Mouse (Mus musculus) limb, embryonic 14.5 days (tissue): ENCODE results near the gene Gm5134. TPM values are rescaled to one million over a fixed set of nuclear protein-coding genes. Genes with fewer than 3 reads are reported as not detected.

Source experiments
- ATAC-seq: fragments of 200-750 bp; cut with Nextera tagmentation; 2 replicates; pipeline ENCODE4 v1.8.0; 2017; ENCODE audit warnings: low read depth, moderate number of reproducible peaks, moderate TSS enrichment; ENCODE audit not compliant: low FRiP score
- DNase-seq: peaks from one replicate; pipeline ENCODE4 v3.0.0-alpha.2; 2015; ENCODE audit warnings: low spot score
- H3K27ac ChIP-seq: fragments of 300-500 bp; sonication (generic); replicated peaks from 2 replicates; pipeline ENCODE4 v1.5.1; 2014; ENCODE audit warnings: low read depth, mild to moderate bottlenecking, low read length, moderate library complexity, mixed read lengths
- H3K27me3 ChIP-seq: fragments of 300-500 bp; sonication (generic); 2 replicates; pipeline ENCODE4 v1.6.1; 2014; ENCODE audit warnings: low read length, mixed read lengths; ENCODE audit not compliant: control insufficient read depth, insufficient read depth
- H3K36me3 ChIP-seq: fragments of 300-500 bp; sonication (generic); 2 replicates; pipeline ENCODE4 v1.6.1; 2014; ENCODE audit warnings: mild to moderate bottlenecking, low read length, moderate library complexity, mixed read lengths; ENCODE audit not compliant: control insufficient read depth, insufficient read depth
- H3K4me1 ChIP-seq: fragments of 300-500 bp; sonication (generic); 2 replicates; pipeline ENCODE4 v1.6.1; 2014; ENCODE audit warnings: antibody characterized with exemption, low read length, mixed read lengths; ENCODE audit not compliant: control insufficient read depth, insufficient read depth
- H3K4me2 ChIP-seq: fragments of 300-500 bp; sonication (generic); replicated peaks from 2 replicates; pipeline ENCODE4 v1.6.1; 2014; ENCODE audit warnings: low read depth, mild to moderate bottlenecking, low read length, moderate library complexity; ENCODE audit not compliant: severe bottlenecking
- H3K4me3 ChIP-seq: fragments of 300-500 bp; sonication (generic); replicated peaks from 2 replicates; pipeline ENCODE4 v1.5.1; 2014; ENCODE audit warnings: low read length
- H3K9ac ChIP-seq: fragments of 300-500 bp; sonication (generic); 2 replicates; pipeline ENCODE4 v1.6.1; 2014; ENCODE audit warnings: mild to moderate bottlenecking, low read depth, low read length, moderate library complexity; ENCODE audit not compliant: severe bottlenecking
- H3K9me3 ChIP-seq: fragments of 300-500 bp; sonication (generic); 2 replicates; pipeline ENCODE4 v1.6.1; 2016; ENCODE audit warnings: low read length; ENCODE audit not compliant: control insufficient read depth
- POLR2A ChIP-seq: fragments of 200-500 bp; IDR thresholded peaks from 2 replicates; pipeline ENCODE4 v1.8.0; 2012; ENCODE audit warnings: inconsistent platforms, mild to moderate bottlenecking, moderate library complexity, borderline replicate concordance; ENCODE audit not compliant: insufficient read depth, insufficient read length; ENCODE audit errors: extremely low read depth
- WGBS: fragments of 180-500 bp; shearing (Covaris S2); extraction: QIAGEN DNeasy Blood & Tissue Kit; methylation state at CpG from one replicate; pipeline ENCODE4 v1.1.7; 2014; 5-methylcytosine and 5-hydroxymethylcytosine counted together
- polyA plus RNA-seq, 2 experiments: library from polyadenylated mRNA; depleted of rRNA in 1 of 2; stranded (reverse) in 1 of 2; unstranded in 1 of 2; fragments of >200 nt; fragmentation: Nextera tagmentation in 1 of 2; extraction: Ambion mirVana in 1 of 2; gene quantifications; 2 replicates each; pipeline versions ENCODE4 v1.2.1 to v1.2.3; 2012 to 2014

Gm5134 gene
- polyA plus RNA-seq, 2 experiments = 0.04 to 0.10 TPM

DNA sequence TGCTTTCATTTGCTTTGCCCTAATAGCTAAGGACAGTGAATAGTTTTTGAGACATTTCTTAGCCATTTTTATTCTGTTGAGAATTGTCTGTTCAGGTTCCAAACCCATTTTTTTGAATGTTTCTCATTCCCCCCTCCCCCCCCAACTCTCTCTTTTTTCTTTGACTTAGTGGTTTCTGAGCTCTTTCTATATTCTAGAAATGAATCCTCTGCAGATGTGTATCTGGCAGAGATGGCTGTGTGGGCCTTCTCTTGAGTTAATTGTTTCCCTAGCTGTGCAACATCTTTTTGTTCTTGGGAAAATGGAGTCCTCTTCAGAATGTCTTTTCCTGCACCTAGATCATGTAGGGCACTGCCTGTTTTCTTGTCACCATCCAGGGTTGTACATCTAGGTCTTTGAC lies 81.0 kb downstream of the Gm5134 start:
- H3K9ac ChIP-seq = no peak overlapping the region
- H3K36me3 ChIP-seq = peaks cover 40% of the 10 kb centered on the region
- H3K27me3 ChIP-seq = no peaks in the 10 kb centered on the region
- no peak for TF ChIP-seq POLR2A
- no peaks in the 10 kb centered on the region for H3K9me3 ChIP-seq
- no peak overlapping the region for H3K4me2 ChIP-seq
- no peak overlapping the region for H3K27ac ChIP-seq
- peaks cover 6% of the 10 kb centered on the region; the same call in 1 of the 2 replicates for H3K4me1 ChIP-seq
- DNase-seq = no peak
- no peak for ATAC-seq
- H3K4me3 ChIP-seq = no peak overlapping the region

DNA sequence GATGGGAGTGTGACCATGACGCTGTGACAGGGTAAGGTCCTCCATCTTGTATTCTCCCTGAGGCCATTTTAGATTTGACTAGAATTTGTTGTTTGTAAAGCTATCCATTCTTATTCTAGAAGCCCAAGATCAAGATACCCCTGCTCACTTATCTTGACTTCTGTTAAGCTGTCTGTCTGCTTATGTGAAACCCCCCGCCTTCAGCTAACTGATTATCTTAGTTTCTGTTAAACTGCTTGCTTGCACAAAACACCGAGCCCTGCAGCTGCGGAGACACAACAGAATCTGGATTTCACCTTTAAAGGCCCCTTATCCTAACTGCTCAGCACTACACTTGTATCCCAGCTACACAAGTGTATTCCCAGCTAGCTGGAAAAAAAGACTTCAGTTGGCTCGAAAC lies 82.6 kb downstream of the Gm5134 start:
- 95% methylated on average over 5 of the region's 5 CpGs for WGBS
- peaks cover 6% of the 10 kb centered on the region; the same call in 1 of the 2 replicates for H3K4me1 ChIP-seq
- H3K9ac ChIP-seq = no peak overlapping the region
- ATAC-seq (no peak), DNase-seq (no peak)
- no peak overlapping the region for H3K27ac ChIP-seq
- no peaks in the 10 kb centered on the region for H3K27me3 ChIP-seq
- no peaks in the 10 kb centered on the region for H3K9me3 ChIP-seq
- TF ChIP-seq POLR2A = no peak
- H3K36me3 ChIP-seq = peaks cover 50% of the 10 kb centered on the region
- no peak overlapping the region for H3K4me3 ChIP-seq
- no peak overlapping the region for H3K4me2 ChIP-seq

DNA sequence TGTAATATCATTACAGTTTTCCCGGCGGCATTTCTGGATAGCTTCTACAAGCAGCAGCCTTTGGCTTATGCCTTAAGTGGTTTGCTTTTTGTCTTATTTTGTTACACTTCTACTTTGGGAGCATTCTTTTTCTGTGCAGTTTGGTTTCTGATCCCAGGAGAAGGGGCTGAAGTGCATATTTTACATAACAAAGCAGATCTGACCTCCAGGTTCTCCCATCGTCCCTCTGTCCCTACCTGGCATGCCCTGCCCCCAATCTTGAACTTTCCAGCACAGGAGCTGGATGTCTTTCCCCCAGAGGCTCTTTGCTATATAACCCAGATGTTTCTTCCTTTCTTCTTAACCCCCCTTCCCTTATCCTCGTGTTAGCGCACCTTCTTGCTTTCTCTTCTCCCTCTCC lies 91.0 kb downstream of the Gm5134 start:
- ATAC-seq = no peak
- WGBS = 37% methylated on average over 5 of the region's 5 CpGs
- DNase-seq = no peak
- no peaks in the 10 kb centered on the region for H3K9me3 ChIP-seq
- H3K36me3 ChIP-seq = peaks cover 15% of the 10 kb centered on the region
- H3K9ac ChIP-seq = no peak overlapping the region
- no peak for TF ChIP-seq POLR2A
- H3K27ac ChIP-seq = no peak overlapping the region
- H3K4me3 ChIP-seq = no peak overlapping the region
- no peak overlapping the region for H3K4me2 ChIP-seq
- no peaks in the 10 kb centered on the region for H3K27me3 ChIP-seq
- H3K4me1 ChIP-seq = no peaks in the 10 kb centered on the region

DNA sequence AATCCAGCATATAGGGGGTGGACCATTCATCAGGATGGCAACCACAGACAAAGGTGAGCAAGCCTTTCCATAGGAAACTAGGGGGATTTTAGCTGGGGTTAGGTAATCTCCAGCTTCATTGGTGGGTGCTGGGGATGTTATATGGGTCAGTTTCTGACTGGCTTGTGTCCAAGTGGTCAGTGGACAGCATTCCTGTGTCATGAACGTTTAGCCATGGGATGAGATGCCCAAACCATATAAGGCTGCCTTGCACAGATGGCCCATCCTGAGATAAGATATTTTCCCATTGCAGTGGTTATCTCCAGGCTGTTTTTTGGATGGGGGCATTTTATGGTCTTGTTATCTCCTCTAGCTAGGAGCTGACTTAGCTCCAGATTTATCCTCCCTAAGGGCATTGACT lies 92.4 kb downstream of the Gm5134 start:
- H3K27ac ChIP-seq = no peak overlapping the region
- H3K27me3 ChIP-seq = no peaks in the 10 kb centered on the region
- H3K4me1 ChIP-seq = no peaks in the 10 kb centered on the region
- ATAC-seq (no peak), DNase-seq (no peak)
- no peak overlapping the region for H3K4me2 ChIP-seq
- no peak overlapping the region for H3K4me3 ChIP-seq
- H3K9me3 ChIP-seq = no peaks in the 10 kb centered on the region
- H3K36me3 ChIP-seq = 0 out of 2 replicates have a peak, but pooled peaks cover 6% of the 10 kb centered on the region
- H3K9ac ChIP-seq = no peak overlapping the region
- no peak for TF ChIP-seq POLR2A
- 63% methylated on average over 1 of the region's 1 CpGs for WGBS

GRCm38 (mm10) chr10:76047182-76047869 lies 93.0 kb downstream of the Gm5134 start:
- Histone ChIP-seq H3K4me3 (no peak overlapping the region), H3K27ac (no peak overlapping the region), H3K9ac (no peak overlapping the region), H3K36me3 (0 out of 2 replicates have a peak, but pooled peaks cover 6% of the 10 kb centered on the region), H3K4me1 (no peaks in the 10 kb centered on the region), H3K27me3 (no peaks in the 10 kb centered on the region), H3K4me2 (no peak overlapping the region), H3K9me3 (no peaks in the 10 kb centered on the region)
- no peak for TF ChIP-seq POLR2A
- no peak for DNase-seq
- WGBS = 47% methylated on average over 5 of the region's 5 CpGs
- no peak for ATAC-seq
